Mouse (Mus musculus): ENCODE data around the gene Rbm4b. TPM values are rescaled to one million over a fixed set of nuclear protein-coding genes. Genes with fewer than 3 reads are reported as not detected.

Rbm4b gene
- total and polyA plus RNA-seq, 2 experiments = 7.9 to 19.9 TPM

DNA sequence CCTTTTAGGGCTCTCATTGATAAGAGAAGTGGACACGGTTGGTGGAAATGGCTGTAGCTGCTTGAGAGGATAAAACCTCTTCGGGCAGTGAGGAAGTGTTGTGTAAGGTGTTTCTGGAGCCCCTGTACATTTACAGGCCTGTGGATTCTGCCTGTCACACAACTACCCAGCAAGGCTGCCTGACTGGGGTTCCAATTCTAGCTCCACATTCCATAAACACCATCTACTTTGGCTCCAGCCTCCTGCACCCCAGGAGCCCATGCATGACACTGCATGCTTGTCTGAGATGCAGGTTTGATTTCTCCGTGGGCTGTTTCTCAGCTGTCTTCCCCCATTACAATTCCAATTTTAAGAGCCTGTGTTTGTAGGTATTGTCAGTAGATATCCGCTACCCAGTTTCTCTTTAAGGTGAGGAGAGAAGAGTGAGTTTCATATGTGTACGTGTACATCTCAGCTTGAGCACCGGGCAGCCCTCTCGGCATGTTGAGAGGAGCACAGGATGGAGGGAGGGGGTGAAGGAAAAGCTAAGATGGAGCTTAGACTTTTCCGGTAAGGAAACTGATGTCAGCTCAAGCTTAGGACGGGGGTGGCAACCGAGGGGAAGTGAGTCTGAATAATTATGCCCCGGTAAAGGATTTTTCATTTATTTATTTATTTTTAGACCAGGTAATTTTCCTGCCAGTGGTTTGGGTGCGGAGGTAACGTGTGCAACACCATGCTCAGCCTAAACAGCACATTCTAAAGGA lies 43.3 kb upstream of the Rbm4b start:
- no peak overlapping the region for H3K4me3 ChIP-seq (ENCODE audit: insufficient read depth, low read depth, low read length)
- H3K4me1 ChIP-seq (ENCODE audit: control insufficient read depth, insufficient read depth, low read length) = peaks cover 16% of the 10 kb centered on the region
- no peak overlapping the region for H3K9ac ChIP-seq (ENCODE audit: low read depth, low read length)
- no peak for TF ChIP-seq CTCF (IDR thresholded peaks at IDR 0.05; ENCODE audit: low read depth, low read length)
- TF ChIP-seq POLR2A (IDR thresholded peaks at IDR 0.05; ENCODE audit: extremely low read depth, insufficient read depth, low read length) = no peak
- H3K36me3 ChIP-seq (ENCODE audit: control insufficient read depth, insufficient read depth, low read length) = peaks cover 4% of the 10 kb centered on the region; the same call in 1 of the 2 replicates
- no peaks in the 10 kb centered on the region for H3K27me3 ChIP-seq (ENCODE audit: control insufficient read depth, insufficient read depth, low read length)
- DNase-seq (ENCODE audit: extremely low read depth, low read depth, low spot score) = no peak
- peaks cover 7% of the 10 kb centered on the region; the same call in 1 of the 2 replicates for H3K79me2 ChIP-seq (ENCODE audit: control insufficient read depth, insufficient read depth, low read length)
- no peak overlapping the region for H3K27ac ChIP-seq (replicated peaks; ENCODE audit: insufficient read depth, low read depth, low read length)
- 66% methylated on average over 13 of the region's 13 CpGs for WGBS

DNA sequence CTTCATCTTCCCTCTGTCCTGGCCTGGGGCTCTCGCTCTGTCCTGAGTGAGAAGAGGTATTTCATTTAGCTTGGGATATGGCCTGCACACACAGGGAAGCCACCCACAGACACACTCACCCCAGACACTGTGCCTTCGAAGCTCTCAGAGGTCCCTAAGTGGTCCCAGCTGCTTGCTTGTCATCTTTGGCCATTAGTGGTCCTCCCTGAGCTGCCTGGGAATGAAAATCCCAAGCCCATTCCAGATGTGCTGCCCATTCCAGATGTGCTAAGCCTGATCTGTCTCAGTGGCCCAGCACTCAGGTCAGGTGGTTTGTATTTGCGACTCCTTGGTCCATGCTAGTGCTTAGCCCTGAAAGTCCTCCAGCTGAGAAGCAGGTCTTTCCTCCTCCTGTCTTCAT lies 42.4 kb upstream of the Rbm4b start:
- H3K4me1 ChIP-seq (ENCODE audit: control insufficient read depth, insufficient read depth, low read length) = peaks cover 19% of the 10 kb centered on the region
- no peak for TF ChIP-seq CTCF (IDR thresholded peaks at IDR 0.05; ENCODE audit: low read depth, low read length)
- TF ChIP-seq POLR2A (IDR thresholded peaks at IDR 0.05; ENCODE audit: extremely low read depth, insufficient read depth, low read length) = no peak
- no peak for DNase-seq (ENCODE audit: extremely low read depth, low read depth, low spot score)
- no peak overlapping the region for H3K9ac ChIP-seq (ENCODE audit: low read depth, low read length)
- H3K27me3 ChIP-seq (ENCODE audit: control insufficient read depth, insufficient read depth, low read length) = no peaks in the 10 kb centered on the region
- WGBS = 90% methylated on average over 3 of the region's 3 CpGs
- no peak overlapping the region for H3K4me3 ChIP-seq (ENCODE audit: insufficient read depth, low read depth, low read length)
- H3K27ac ChIP-seq (replicated peaks; ENCODE audit: insufficient read depth, low read depth, low read length) = no peak overlapping the region
- H3K79me2 ChIP-seq (ENCODE audit: control insufficient read depth, insufficient read depth, low read length) = peaks cover 7% of the 10 kb centered on the region; the same call in 1 of the 2 replicates
- H3K36me3 ChIP-seq (ENCODE audit: control insufficient read depth, insufficient read depth, low read length) = peaks cover 4% of the 10 kb centered on the region; the same call in 1 of the 2 replicates

DNA sequence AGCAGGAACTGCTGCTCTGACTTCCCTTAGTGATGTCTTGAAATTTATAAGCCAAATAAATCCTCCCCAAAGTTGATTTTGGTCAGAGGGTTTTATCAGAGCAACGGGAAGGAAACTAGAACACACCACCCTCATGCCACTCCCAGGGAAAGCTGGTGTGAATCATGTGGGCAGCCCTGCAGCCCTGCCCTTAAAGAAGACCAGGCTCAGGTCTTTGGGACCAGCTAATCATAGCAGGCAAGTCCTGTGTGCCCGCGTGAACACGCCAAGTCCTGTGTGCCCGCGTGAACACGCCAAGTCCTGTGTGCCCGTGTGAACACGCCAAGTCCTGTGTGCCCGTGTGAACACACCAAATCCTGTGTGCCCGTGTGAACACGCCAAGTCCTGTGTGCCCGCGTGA lies 39.5 kb upstream of the Rbm4b start:
- Histone ChIP-seq H3K4me3 (ENCODE audit: insufficient read depth, low read depth, low read length) (peak overlapping the region; percentile 32; the same call in 1 of the 2 replicates), H3K36me3 (ENCODE audit: control insufficient read depth, insufficient read depth, low read length) (peaks cover 4% of the 10 kb centered on the region; the same call in 1 of the 2 replicates), H3K27me3 (ENCODE audit: control insufficient read depth, insufficient read depth, low read length) (no peaks in the 10 kb centered on the region), H3K27ac (replicated peaks; ENCODE audit: insufficient read depth, low read depth, low read length) (peak overlapping the region; percentile 97), H3K79me2 (ENCODE audit: control insufficient read depth, insufficient read depth, low read length) (peaks cover 7% of the 10 kb centered on the region; the same call in 1 of the 2 replicates), H3K4me1 (ENCODE audit: control insufficient read depth, insufficient read depth, low read length) (peaks cover 19% of the 10 kb centered on the region), H3K9ac (ENCODE audit: low read depth, low read length) (peak overlapping the region; percentile 38; the same call in 1 of the 2 replicates)
- TF ChIP-seq POLR2A (IDR thresholded peaks at IDR 0.05; ENCODE audit: extremely low read depth, insufficient read depth, low read length) (no peak), CTCF (IDR thresholded peaks at IDR 0.05; ENCODE audit: low read depth, low read length) (no peak)
- 86% methylated on average over 14 of the region's 14 CpGs for WGBS
- DNase-seq (ENCODE audit: extremely low read depth, low read depth, low spot score) = peak; percentile 50

DNA sequence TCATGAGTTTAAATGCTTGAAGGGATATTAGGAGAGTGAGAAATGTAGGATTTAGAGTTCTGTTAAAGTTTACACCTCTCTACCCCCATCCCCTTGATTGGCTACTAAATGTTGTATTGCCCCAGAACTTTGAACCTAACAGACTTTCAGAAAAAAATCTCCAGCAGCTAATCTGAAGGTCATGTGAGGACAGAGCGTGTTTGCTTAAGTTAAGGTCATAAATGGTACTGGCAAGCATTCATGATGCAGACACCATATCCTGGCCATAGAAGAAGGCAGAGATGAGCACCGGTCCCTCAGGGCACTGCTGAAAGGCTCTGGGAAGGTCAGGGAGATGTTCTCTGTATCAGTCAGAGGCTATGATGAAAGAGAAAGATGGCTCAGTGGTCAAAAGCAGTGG lies 39.0 kb upstream of the Rbm4b start:
- H3K36me3 ChIP-seq (ENCODE audit: control insufficient read depth, insufficient read depth, low read length) = peaks cover 4% of the 10 kb centered on the region; the same call in 1 of the 2 replicates
- H3K4me1 ChIP-seq (ENCODE audit: control insufficient read depth, insufficient read depth, low read length) = peaks cover 22% of the 10 kb centered on the region
- peak overlapping the region; percentile 97 for H3K27ac ChIP-seq (replicated peaks; ENCODE audit: insufficient read depth, low read depth, low read length)
- peak overlapping the region; percentile 32; the same call in 1 of the 2 replicates for H3K4me3 ChIP-seq (ENCODE audit: insufficient read depth, low read depth, low read length)
- DNase-seq (ENCODE audit: extremely low read depth, low read depth, low spot score) = peak; percentile 97
- no peak overlapping the region for H3K9ac ChIP-seq (ENCODE audit: low read depth, low read length)
- H3K79me2 ChIP-seq (ENCODE audit: control insufficient read depth, insufficient read depth, low read length) = peaks cover 9% of the 10 kb centered on the region; the same call in 1 of the 2 replicates
- no peaks in the 10 kb centered on the region for H3K27me3 ChIP-seq (ENCODE audit: control insufficient read depth, insufficient read depth, low read length)
- TF ChIP-seq POLR2A (IDR thresholded peaks at IDR 0.05; ENCODE audit: extremely low read depth, insufficient read depth, low read length) (no peak), CTCF (IDR thresholded peaks at IDR 0.05; ENCODE audit: low read depth, low read length) (no peak)
- WGBS = 23% methylated on average over 2 of the region's 2 CpGs

DNA sequence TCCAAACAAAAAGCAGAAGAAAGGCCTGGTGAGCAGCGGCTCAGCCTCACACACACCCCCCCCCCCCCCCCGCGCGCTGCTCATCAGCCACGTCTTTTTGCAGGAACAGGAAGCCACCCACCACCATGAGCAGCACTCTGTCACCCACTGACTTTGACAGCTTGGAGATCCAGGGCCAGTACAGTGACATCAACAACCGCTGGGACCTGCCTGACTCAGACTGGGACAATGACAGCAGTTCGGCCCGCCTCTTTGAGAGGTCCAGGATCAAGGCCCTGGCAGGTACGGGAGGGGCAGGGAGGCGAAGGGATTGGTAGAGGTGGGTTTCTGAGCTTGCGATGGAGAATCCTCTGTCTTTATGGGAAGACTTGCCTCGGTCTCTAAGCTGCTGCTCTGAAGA lies 37.6 kb upstream of the Rbm4b start:
- Histone ChIP-seq H3K36me3 (ENCODE audit: control insufficient read depth, insufficient read depth, low read length) (no peaks in the 10 kb centered on the region; the same call in 1 of the 2 replicates), H3K9ac (ENCODE audit: low read depth, low read length) (peak overlapping the region; percentile 71), H3K4me3 (ENCODE audit: insufficient read depth, low read depth, low read length) (peak overlapping the region; percentile 27), H3K27me3 (ENCODE audit: control insufficient read depth, insufficient read depth, low read length) (no peaks in the 10 kb centered on the region), H3K4me1 (ENCODE audit: control insufficient read depth, insufficient read depth, low read length) (peaks cover 22% of the 10 kb centered on the region), H3K79me2 (ENCODE audit: control insufficient read depth, insufficient read depth, low read length) (peaks cover 12% of the 10 kb centered on the region; the same call in 1 of the 2 replicates), H3K27ac (replicated peaks; ENCODE audit: insufficient read depth, low read depth, low read length) (peak overlapping the region; percentile 96)
- peak; percentile 74 for DNase-seq (ENCODE audit: extremely low read depth, low read depth, low spot score)
- 11% methylated on average over 11 of the region's 12 CpGs for WGBS
- TF ChIP-seq CTCF (IDR thresholded peaks at IDR 0.05; ENCODE audit: low read depth, low read length) (no peak), POLR2A (IDR thresholded peaks at IDR 0.05; ENCODE audit: extremely low read depth, insufficient read depth, low read length) (no peak)

Measured in liver, adult 2 months (tissue).